Mouse (Mus musculus) left cerebral cortex, adult 2 months (tissue): ENCODE measurements around the gene Mark2. TPM values are rescaled to one million over a fixed set of nuclear protein-coding genes. Genes with fewer than 3 reads are reported as not detected.
A peak's percentile ranks its signal among the peaks of the same experiment; 100 is the strongest.

Experiments
- DNase-seq, 2 experiments: peaks; one replicate each; pipeline ENCODE4 v3.0.0; 2021 to 2022; ENCODE audit warnings: low spot score in 2 of 2, mixed read lengths in 1 of 2; ENCODE audit errors: extremely low spot score in 1 of 2
- H3K27ac ChIP-seq: fragments of 200-600 bp; 2 replicates; pipeline ENCODE4 v1.8.1; 2022
- H3K4me3 ChIP-seq: fragments of 200-600 bp; 2 replicates; pipeline ENCODE4 v1.8.1; 2022
- CTCF ChIP-seq: fragments of 200-600 bp; IDR thresholded peaks from 2 replicates; pipeline ENCODE4 v1.8.1; 2022; ENCODE audit warnings: antibody characterized with exemption, mild to moderate bottlenecking, moderate library complexity
- intact Hi-C: fragments of 180-260 bp; cut with DNase I; formaldehyde crosslinking; loops from one replicate; pipeline ENCODE4 v1.15.1; 2025
- total RNA-seq, 2 experiments: library from RNA; stranded (reverse); gene quantifications; 2 replicates each; pipeline ENCODE4 v1.2.3; 2021

Gene Mark2
- total RNA-seq, 2 experiments from 2014 or later = 133 to 148 TPM

GRCm38 (mm10) chr19:7274326-7274990 is 67.2 kb downstream of the Mark2 start:
- Histone ChIP-seq H3K27ac (peak overlapping the region; percentile 80), H3K4me3 (no peak overlapping the region)
- no peak for DNase-seq
- intact Hi-C loops = no loop called here
- TF ChIP-seq CTCF = no peak

- Histone ChIP-seq H3K4me3 (no peak overlapping the region), H3K27ac (no peak overlapping the region)
- TF ChIP-seq CTCF = peak; percentile 32
- DNase-seq = no peak
- intact Hi-C loops = no loop called here
These were observed 68.2 kb downstream of the Mark2 start for GRCm38 (mm10) chr19:7273486-7273885.

- Histone ChIP-seq H3K4me3 (peak overlapping the region; percentile 68), H3K27ac (peak overlapping the region; percentile 83)
- TF ChIP-seq CTCF = no peak
- DNase-seq = no peak
- intact Hi-C loops = loop anchor here (5.0 kb wide), 1 partner anchor 148 kb away; the partner anchor contains the start of gene 2700081O15Rik
These were observed 72.2 kb downstream of the Mark2 start for GRCm38 (mm10) chr19:7269290-7270044.

GRCm38 (mm10) chr19:7268722-7269090 is 73.0 kb downstream of the Mark2 start:
- Histone ChIP-seq H3K4me3 (peak overlapping the region; percentile 68), H3K27ac (peak overlapping the region; percentile 83)
- TF ChIP-seq CTCF = peak; percentile 71
- intact Hi-C loops = loop anchor here (5.0 kb wide), 1 partner anchor 149 kb away; the partner anchor contains the start of gene 2700081O15Rik
- DNase-seq = peak in 1 of 2 experiments; percentile 73

- H3K27ac ChIP-seq = peak overlapping the region; percentile 83
- H3K4me3 ChIP-seq = peak overlapping the region; percentile 68
- intact Hi-C loops = loop anchor here (5.0 kb wide), 1 partner anchor 149 kb away; the partner anchor contains the start of gene 2700081O15Rik
- peak in 1 of 2 experiments; percentile 81 for DNase-seq
- TF ChIP-seq CTCF = no peak
These were observed 73.6 kb downstream of the Mark2 start for GRCm38 (mm10) chr19:7267781-7268721.

GRCm38 (mm10) chr19:7267091-7267741 is 74.4 kb downstream of the Mark2 start, which contains the start of gene Rcor2:
Rcor2 (plus strand) TSS chr19:7267325.
- Histone ChIP-seq H3K4me3 (peak within 1 kb of the TSS; percentile 68), H3K27ac (peak within 1 kb of the TSS; percentile 67)
- intact Hi-C loops = loop anchor here (5.0 kb wide), 1 partner anchor 150 kb away; the partner anchor contains the start of gene 2700081O15Rik
- DNase-seq = peak in 1 of 2 experiments; percentile 59
- no peak; the same call in 1 of the 2 replicates for TF ChIP-seq CTCF

GRCm38 (mm10) chr19:7266421-7266831 is 75.2 kb downstream of the Mark2 start:
- no peak overlapping the region for H3K4me3 ChIP-seq
- TF ChIP-seq CTCF = no peak
- no peak for DNase-seq
- H3K27ac ChIP-seq = no peak overlapping the region
- intact Hi-C loops = loop anchor here (5.0 kb wide), 1 partner anchor 151 kb away; the partner anchor contains the start of gene 2700081O15Rik

GRCm38 (mm10) chr19:7265478-7266191 is 76.0 kb downstream of the Mark2 start:
- no peak for DNase-seq
- H3K27ac ChIP-seq = peak overlapping the region; percentile 53; the same call in 1 of the 2 replicates
- intact Hi-C loops = loop anchor here (5.0 kb wide), 1 partner anchor 152 kb away; the partner anchor contains the start of gene 2700081O15Rik

GRCm38 (mm10) chr19:7264766-7265331 is 76.8 kb downstream of the Mark2 start:
- Histone ChIP-seq H3K27ac (peak overlapping the region; percentile 53; the same call in 1 of the 2 replicates), H3K4me3 (no peak overlapping the region)
- peak in 1 of 2 experiments; percentile 38 for DNase-seq
- intact Hi-C loops = loop anchor here (5.0 kb wide), 1 partner anchor 152 kb away; the partner anchor contains the start of gene 2700081O15Rik
- TF ChIP-seq CTCF = no peak

More at GRCm38 (mm10) chr19:7265478-7266191, 76.0 kb downstream of the Mark2 start:
- no peak overlapping the region for H3K4me3 ChIP-seq
- no peak for TF ChIP-seq CTCF
